8 mouse cellular contexts compared by ENCODE assay signal in genomic region chr7:24507726-24508114, GRCm38 (mm10). TPM values are rescaled to one million over a fixed set of nuclear protein-coding genes. Genes with fewer than 3 reads are reported as not detected.
DNase-seq lines count a peak whose midpoint lies in the region; ATAC-seq and TF ChIP-seq lines count a peak whose summit lies in the region.

No protein-coding gene starts in this region.

- peak overlapping the region; percentile 100 for H3K9ac ChIP-seq in liver, adult 2 months (ENCODE audit: low read depth, low read length)
- peak overlapping the region; percentile 89 for H3K9ac ChIP-seq in stomach, embryonic 15.5 days

- H3K79me2 ChIP-seq in liver, adult 2 months (ENCODE audit: control insufficient read depth, insufficient read depth, low read length) = no peaks in the 10 kb centered on the region

- no peak for ATAC-seq in stomach, embryonic 15.5 days (ENCODE audit: insufficient read depth, low FRiP score, low read depth)
- ATAC-seq in CD4-positive, CD25-positive, alpha-beta regulatory T cell, adult 4 months = no peak

- peaks cover 8% of the 10 kb centered on the region; the same call in 1 of the 2 replicates for H3K4me1 ChIP-seq in thymus, adult 2 months (replicated peaks; ENCODE audit: control insufficient read depth, insufficient read depth, low read length)
- H3K4me1 ChIP-seq in liver, adult 2 months (ENCODE audit: control insufficient read depth, insufficient read depth, low read length) = peaks cover 8% of the 10 kb centered on the region
- H3K4me1 ChIP-seq in stomach, embryonic 15.5 days = peaks cover 19% of the 10 kb centered on the region

- H3K9me3 ChIP-seq in stomach, embryonic 15.5 days = no peaks in the 10 kb centered on the region

- H3K4me3 ChIP-seq in thymus, adult 2 months (ENCODE audit: control insufficient read depth, insufficient read depth, low read length) = peak overlapping the region; percentile 84
- H3K4me3 ChIP-seq in liver, adult 2 months (ENCODE audit: insufficient read depth, low read depth, low read length) = peak overlapping the region; percentile 98
- peak overlapping the region; percentile 66 for H3K4me3 ChIP-seq in stomach, embryonic 15.5 days (replicated peaks)

- 2% methylated on average over 20 of the region's 20 CpGs for WGBS in thymus, adult 2 months
- 4% methylated on average over 20 of the region's 20 CpGs for WGBS in liver, adult 2 months
- under 1% methylated on average over 20 of the region's 20 CpGs for WGBS in stomach, embryonic 15.5 days

- DNase-seq in cerebellum, adult 11-12 months = peak; percentile 61
- no peak for DNase-seq in cerebellum, postnatal 36 days
- no peak for DNase-seq in thymus, adult 2 months
- no peak for DNase-seq in thymus, postnatal 10 days (ENCODE audit: low spot score in 2 of 2)
- DNase-seq in liver, adult 2 months (ENCODE audit: extremely low read depth, low read depth, low spot score) = peak; percentile 21
- no peak for DNase-seq in spleen, postnatal 36 days (ENCODE audit: low spot score in 2 of 2)

- peak overlapping the region; percentile 88 for H3K4me2 ChIP-seq in stomach, embryonic 15.5 days

- no peak for TF ChIP-seq POLR2A in thymus, adult 2 months (IDR thresholded peaks at IDR 0.05; ENCODE audit: control insufficient read depth, extremely low read depth, insufficient read depth, low read length, poor library complexity)
- no peak for TF ChIP-seq POLR2A in liver, adult 2 months (IDR thresholded peaks at IDR 0.05; ENCODE audit: extremely low read depth, insufficient read depth, low read length)

- H3K27ac ChIP-seq in thymus, adult 2 months (ENCODE audit: control insufficient read depth, insufficient read depth, low read length) = no peak overlapping the region
- H3K27ac ChIP-seq in liver, adult 2 months (replicated peaks; ENCODE audit: insufficient read depth, low read depth, low read length) = peak overlapping the region; percentile 95
- H3K27ac ChIP-seq in stomach, embryonic 15.5 days = peak overlapping the region; percentile 98

- H3K36me3 ChIP-seq in thymus, adult 2 months (ENCODE audit: control insufficient read depth, insufficient read depth, low read length) = no peaks in the 10 kb centered on the region
- no peaks in the 10 kb centered on the region for H3K36me3 ChIP-seq in liver, adult 2 months (ENCODE audit: control insufficient read depth, insufficient read depth, low read length)
- no peaks in the 10 kb centered on the region for H3K36me3 ChIP-seq in stomach, embryonic 15.5 days

- H3K27me3 ChIP-seq in thymus, adult 2 months (ENCODE audit: control insufficient read depth, insufficient read depth, low read length) = no peaks in the 10 kb centered on the region; the same call in 1 of the 2 replicates
- H3K27me3 ChIP-seq in liver, adult 2 months (ENCODE audit: control insufficient read depth, insufficient read depth, low read length) = no peaks in the 10 kb centered on the region
- no peaks in the 10 kb centered on the region for H3K27me3 ChIP-seq in stomach, embryonic 15.5 days (replicated peaks)

- no peak for TF ChIP-seq CTCF in thymus, adult 2 months (IDR thresholded peaks at IDR 0.05; ENCODE audit: borderline replicate concordance, control insufficient read depth, extremely low read depth, insufficient read depth, low read length, poor library complexity)
- TF ChIP-seq CTCF in liver, adult 2 months (IDR thresholded peaks at IDR 0.05; ENCODE audit: low read depth, low read length) = no peak

RNA-seq across cellular contexts. Expression of gene Zfp428, which starts 0.9 kb away (rescaled TPM):
- 14.4 and 18.7 TPM in 2 replicates for polyA plus RNA-seq in thymus, adult 2 months (2012; rRNA removed)
- total RNA-seq in liver, adult 2 months (2014; rRNA removed) = 1.4 TPM in 2 replicates
- polyA plus RNA-seq in liver, adult 2 months (2012; rRNA removed) = 2.3 and 3.3 TPM in 2 replicates
- polyA plus RNA-seq in stomach, embryonic 15.5 days (2015; fragmentation: Nextera tagmentation; extraction: Ambion mirVana) = 38.1 TPM in 2 replicates
- under 1 TPM in 1 of 2 experiments, not detected in 1; 0.56 TPM for polyA plus RNA-seq in CD4-positive, CD25-positive, alpha-beta regulatory T cell, adult 4 months (2017; shearing (Covaris generic))

RNA-seq across cellular contexts. Expression of gene AC161166.1, which starts 4.5 kb away (rescaled TPM):
- 0.08 TPM in 1 of 2 replicates, not detected in the other for polyA plus RNA-seq in thymus, adult 2 months (2012; rRNA removed)
- not detected in 2 replicates for total RNA-seq in liver, adult 2 months (2014; rRNA removed)
- polyA plus RNA-seq in liver, adult 2 months (2012; rRNA removed) = not detected in 2 replicates
- 0.19 and 0.40 TPM in 2 replicates for polyA plus RNA-seq in stomach, embryonic 15.5 days (2015; fragmentation: Nextera tagmentation; extraction: Ambion mirVana)
- not detected for polyA plus RNA-seq in CD4-positive, CD25-positive, alpha-beta regulatory T cell, adult 4 months (2017; shearing (Covaris generic))

RNA-seq across cellular contexts. Expression of gene Irgq, which starts 22.8 kb away (rescaled TPM):
- 34.7 and 36.6 TPM in 2 replicates for polyA plus RNA-seq in thymus, adult 2 months (2012; rRNA removed)
- total RNA-seq in liver, adult 2 months (2014; rRNA removed) = 3.0 and 4.8 TPM in 2 replicates
- 12.5 and 14.0 TPM in 2 replicates for polyA plus RNA-seq in liver, adult 2 months (2012; rRNA removed)
- polyA plus RNA-seq in stomach, embryonic 15.5 days (2015; fragmentation: Nextera tagmentation; extraction: Ambion mirVana) = 7.6 and 8.2 TPM in 2 replicates
- polyA plus RNA-seq in CD4-positive, CD25-positive, alpha-beta regulatory T cell, adult 4 months (2017; shearing (Covaris generic)) = 1 to 10 TPM in 1 of 2 experiments, under 1 TPM in 1; 0.68 to 1.5 TPM

RNA-seq across cellular contexts. Expression of gene Cadm4, which starts 25.9 kb away (rescaled TPM):
- polyA plus RNA-seq in thymus, adult 2 months (2012; rRNA removed) = 6.4 and 7.1 TPM in 2 replicates
- total RNA-seq in liver, adult 2 months (2014; rRNA removed) = 2.1 and 3.5 TPM in 2 replicates
- polyA plus RNA-seq in liver, adult 2 months (2012; rRNA removed) = 5.3 and 6.5 TPM in 2 replicates
- 4.7 and 6.3 TPM in 2 replicates for polyA plus RNA-seq in stomach, embryonic 15.5 days (2015; fragmentation: Nextera tagmentation; extraction: Ambion mirVana)
- not detected for polyA plus RNA-seq in CD4-positive, CD25-positive, alpha-beta regulatory T cell, adult 4 months (2017; shearing (Covaris generic))

RNA-seq across cellular contexts. Expression of gene Pinlyp, which starts 38.2 kb away (rescaled TPM):
- 3.6 and 5.4 TPM in 2 replicates for polyA plus RNA-seq in thymus, adult 2 months (2012; rRNA removed)
- total RNA-seq in liver, adult 2 months (2014; rRNA removed) = not detected in 2 replicates
- not detected in 2 replicates for polyA plus RNA-seq in liver, adult 2 months (2012; rRNA removed)
- 1.9 and 6.8 TPM in 2 replicates for polyA plus RNA-seq in stomach, embryonic 15.5 days (2015; fragmentation: Nextera tagmentation; extraction: Ambion mirVana)
- not detected for polyA plus RNA-seq in CD4-positive, CD25-positive, alpha-beta regulatory T cell, adult 4 months (2017; shearing (Covaris generic))

Comparison
In these comparisons a context has a peak if more than half of its experiments do, and no peak if none do; other contexts are left out.
1. DNase-seq: peak in cerebellum, adult 11-12 months (single experiment) and liver, adult 2 months (single experiment); none in cerebellum, postnatal 36 days (0 of 2), thymus, adult 2 months (single experiment), thymus, postnatal 10 days (0 of 2) and spleen, postnatal 36 days (0 of 2).
2. Peak in every context shown above with its lines, with median percentiles within 50 percentile points of each other: H3K4me3 ChIP-seq.